Mouse (Mus musculus) E14TG2a.4 (cell line): Measurements from ENCODE around the gene Shq1.

ENCODE experiments used
- H3K27me3 ChIP-seq: 2 replicates; pipeline ENCODE4 v1.6.1; 2014; ENCODE audit warnings: low read length, control low read depth; ENCODE audit not compliant: insufficient read depth
- H3K36me3 ChIP-seq: 2 replicates; pipeline ENCODE4 v1.6.1; 2014; ENCODE audit warnings: low read length, control low read depth; ENCODE audit not compliant: insufficient read depth
- H3K4me1 ChIP-seq: replicated peaks from 2 replicates; pipeline ENCODE4 v1.6.1; 2014; ENCODE audit warnings: low read depth, low read length, control low read depth
- H3K4me3 ChIP-seq: replicated peaks from 2 replicates; pipeline ENCODE4 v1.5.1; 2014; ENCODE audit warnings: mild to moderate bottlenecking, low read length
- H3K9me3 ChIP-seq: 2 replicates; pipeline ENCODE4 v1.6.1; 2014; ENCODE audit warnings: low read length, control low read depth
- CTCF ChIP-seq: conservative IDR thresholded peaks from 2 replicates; pipeline ENCODE4 v1.5.1; 2014; ENCODE audit warnings: low read length
- NANOG ChIP-seq: IDR thresholded peaks from 2 replicates; pipeline ENCODE4 v1.6.1; 2014; ENCODE audit warnings: borderline replicate concordance, low read length, mixed read lengths
- POU5F1 ChIP-seq: IDR thresholded peaks from 2 replicates; pipeline ENCODE4 v1.6.1; 2014; ENCODE audit warnings: low read length, borderline replicate concordance

The Shq1 gene

DNA sequence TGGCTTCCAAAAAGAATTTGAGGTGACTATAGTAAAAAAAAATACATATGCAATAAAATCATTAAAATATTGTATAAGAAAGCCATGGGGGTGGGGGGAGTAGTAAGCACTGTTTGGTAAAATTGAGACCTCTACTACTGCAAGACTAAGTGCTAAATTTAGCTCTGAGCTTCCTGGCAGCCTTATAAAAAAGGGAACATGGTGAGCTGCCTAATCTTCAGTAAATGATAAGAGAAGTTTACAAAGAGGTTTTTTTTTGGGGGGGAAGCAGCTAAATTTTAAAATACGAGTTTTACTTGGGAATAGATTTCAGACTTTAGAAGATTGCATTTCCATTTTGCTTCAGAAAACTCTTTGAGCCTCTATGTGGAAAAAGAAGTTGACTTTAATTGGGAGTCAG is 37.3 kb upstream of the Shq1 start:
- H3K27me3 ChIP-seq: peaks cover 50% of the 10 kb centered on the region
- TF ChIP-seq POU5F1 (no peak), NANOG (no peak), CTCF (no peak)
- H3K4me1 ChIP-seq: peaks cover 19% of the 10 kb centered on the region
- no peak overlapping the region for H3K4me3 ChIP-seq
- peaks cover 5% of the 10 kb centered on the region; the same call in 1 of the 2 replicates for H3K9me3 ChIP-seq
- no peaks in the 10 kb centered on the region for H3K36me3 ChIP-seq

DNA sequence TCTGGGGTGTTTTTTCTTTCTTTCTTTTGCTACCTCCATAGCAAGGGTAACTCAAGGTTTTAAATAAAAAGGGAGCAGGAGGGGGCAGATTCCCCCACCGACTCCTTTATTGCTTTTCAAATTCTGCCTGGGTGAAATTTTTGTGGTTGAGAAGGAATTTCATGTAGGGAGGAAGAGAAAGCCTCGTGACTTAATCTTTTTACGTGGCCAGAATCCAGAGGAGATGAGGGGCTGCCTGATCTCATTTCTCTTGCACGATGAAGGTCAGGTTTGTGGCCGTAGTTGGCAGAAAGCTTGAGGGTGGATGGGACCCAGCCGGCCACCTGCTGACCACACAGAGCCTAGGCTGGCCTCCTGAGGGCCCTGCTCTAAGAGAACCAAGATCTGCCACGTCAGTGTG is 36.6 kb upstream of the Shq1 start:
- Histone ChIP-seq H3K4me3 (no peak overlapping the region), H3K4me1 (peaks cover 19% of the 10 kb centered on the region), H3K9me3 (no peaks in the 10 kb centered on the region), H3K27me3 (peaks cover 56% of the 10 kb centered on the region), H3K36me3 (no peaks in the 10 kb centered on the region)
- TF ChIP-seq CTCF: no peak
- TF ChIP-seq POU5F1: no peak
- TF ChIP-seq NANOG: no peak

DNA sequence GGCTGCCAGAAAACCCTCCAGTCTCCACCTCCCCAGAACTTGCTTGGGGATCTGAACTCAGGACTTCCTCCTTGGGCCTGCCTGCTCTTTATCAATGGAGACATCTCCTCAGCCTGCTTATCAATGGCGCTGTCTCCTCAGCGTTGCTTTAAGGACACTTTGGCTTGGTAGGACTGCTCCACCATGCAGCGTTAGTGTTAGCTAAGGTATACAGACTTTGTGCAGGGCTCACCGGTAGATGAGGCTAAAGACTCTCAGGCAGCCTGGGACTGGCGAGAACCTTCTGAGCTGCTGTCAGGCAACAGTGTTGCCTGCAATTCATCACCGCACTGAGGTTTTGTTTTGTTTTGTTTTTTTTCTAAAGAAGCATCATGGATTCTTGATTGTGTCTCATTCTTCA is 35.9 kb upstream of the Shq1 start:
- Histone ChIP-seq H3K27me3 (peaks cover 58% of the 10 kb centered on the region), H3K9me3 (no peaks in the 10 kb centered on the region), H3K4me3 (no peak overlapping the region), H3K36me3 (no peaks in the 10 kb centered on the region), H3K4me1 (peaks cover 19% of the 10 kb centered on the region)
- TF ChIP-seq NANOG: no peak

DNA sequence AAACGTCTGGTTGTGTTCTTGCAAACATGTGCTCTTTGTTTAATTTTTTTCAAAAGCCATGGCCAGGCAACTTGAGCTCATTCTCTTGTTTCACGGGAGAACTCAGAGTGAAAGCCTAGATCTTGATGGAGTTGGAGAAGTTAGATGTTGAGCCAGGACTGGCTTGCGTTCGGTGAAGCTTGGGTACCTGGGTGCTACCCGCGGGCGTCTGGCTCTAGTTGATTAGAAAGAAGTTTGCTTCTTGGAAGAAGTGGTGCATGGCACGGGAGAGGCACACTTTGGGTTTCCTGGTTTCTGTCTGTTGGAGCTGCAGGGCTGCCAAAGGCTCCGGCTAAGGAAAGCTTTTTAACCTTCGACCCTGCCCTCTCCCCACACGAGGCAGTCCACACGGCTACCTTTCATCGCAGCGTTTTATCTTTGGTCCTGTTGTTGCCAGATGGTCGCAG is 34.4 kb upstream of the Shq1 start:
- peaks cover 19% of the 10 kb centered on the region for H3K4me1 ChIP-seq
- no peaks in the 10 kb centered on the region for H3K36me3 ChIP-seq
- H3K27me3 ChIP-seq: peaks cover 61% of the 10 kb centered on the region
- H3K9me3 ChIP-seq: no peaks in the 10 kb centered on the region
- TF ChIP-seq NANOG (no peak), CTCF (no peak), POU5F1 (no peak)
- H3K4me3 ChIP-seq: peak overlapping the region; percentile 82

DNA sequence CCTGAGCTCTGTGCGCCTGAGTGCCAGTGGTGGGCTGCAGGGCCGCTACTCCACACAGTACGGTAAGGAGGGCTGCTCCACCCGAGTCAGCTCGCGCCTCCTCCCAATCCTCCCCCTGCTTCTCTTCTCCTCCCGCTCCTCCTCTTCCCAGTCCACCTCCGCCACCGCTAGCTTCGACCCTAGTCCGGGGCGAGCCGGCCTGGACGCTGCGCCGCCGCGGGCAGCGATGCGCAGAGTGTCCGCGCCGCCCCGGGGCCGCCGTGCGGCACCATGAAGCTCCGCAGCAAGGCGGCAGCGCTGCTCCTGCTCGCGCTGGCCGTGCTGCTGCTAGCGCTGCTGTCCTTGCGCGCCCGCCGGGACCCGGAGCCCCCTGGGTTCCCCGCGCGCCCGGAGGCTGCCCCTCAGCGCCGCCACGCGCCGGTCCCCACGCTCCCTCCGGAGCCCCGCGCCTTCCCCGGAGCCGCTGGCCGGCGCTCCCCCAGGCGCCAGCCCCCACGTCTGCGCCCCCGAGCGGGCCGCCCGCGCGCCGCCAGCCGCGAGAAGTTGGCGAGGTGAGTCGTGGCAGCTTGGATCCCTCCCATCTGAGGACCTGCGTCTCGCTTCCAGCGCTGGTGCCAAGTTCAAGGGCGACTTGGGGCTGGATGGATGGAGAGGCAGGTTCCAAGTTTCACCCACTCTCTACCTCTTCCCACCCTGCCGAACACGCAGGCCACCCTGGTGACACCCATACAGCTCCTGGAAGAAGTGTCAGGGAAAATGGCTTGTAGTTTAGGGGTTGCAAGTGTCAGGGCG is 33.8 kb upstream of the Shq1 start, which contains the start of gene Gxylt2:
Gxylt2 (plus strand) TSS at position 161 of the 792 bp plus-strand sequence.
- TF ChIP-seq CTCF (no peak), POU5F1 (no peak), NANOG (no peak)
- H3K4me1 ChIP-seq: peaks cover 19% of the 10 kb centered on the region
- peak within 1 kb of the TSS; percentile 82 for H3K4me3 ChIP-seq
- H3K9me3 ChIP-seq: no peaks in the 10 kb centered on the region
- no peaks in the 10 kb centered on the region for H3K36me3 ChIP-seq
- H3K27me3 ChIP-seq: peaks cover 61% of the 10 kb centered on the region

DNA sequence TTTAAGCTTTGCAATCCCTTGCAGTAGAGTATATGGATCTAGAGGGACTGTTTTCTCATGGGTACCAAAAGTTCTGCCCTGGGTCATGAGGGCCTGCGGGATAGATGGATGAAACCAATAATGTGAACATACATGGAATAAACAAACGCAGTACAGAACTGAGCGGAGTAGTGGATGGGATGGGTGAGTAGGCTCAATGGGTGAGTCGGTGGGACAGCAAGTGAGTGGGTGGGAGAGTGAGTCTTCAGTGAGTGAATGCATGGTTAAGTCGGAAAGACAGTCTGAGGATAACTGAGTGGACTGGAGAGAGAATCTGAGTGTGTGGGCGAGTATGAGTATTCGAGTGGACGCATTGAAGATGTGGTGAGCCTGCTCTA is 33.2 kb upstream of the Shq1 start:
- TF ChIP-seq CTCF (no peak), POU5F1 (no peak), NANOG (no peak)
- H3K4me3 ChIP-seq: peak overlapping the region; percentile 82
- H3K36me3 ChIP-seq: no peaks in the 10 kb centered on the region
- peaks cover 61% of the 10 kb centered on the region for H3K27me3 ChIP-seq
- no peaks in the 10 kb centered on the region for H3K9me3 ChIP-seq
- H3K4me1 ChIP-seq: peaks cover 13% of the 10 kb centered on the region

DNA sequence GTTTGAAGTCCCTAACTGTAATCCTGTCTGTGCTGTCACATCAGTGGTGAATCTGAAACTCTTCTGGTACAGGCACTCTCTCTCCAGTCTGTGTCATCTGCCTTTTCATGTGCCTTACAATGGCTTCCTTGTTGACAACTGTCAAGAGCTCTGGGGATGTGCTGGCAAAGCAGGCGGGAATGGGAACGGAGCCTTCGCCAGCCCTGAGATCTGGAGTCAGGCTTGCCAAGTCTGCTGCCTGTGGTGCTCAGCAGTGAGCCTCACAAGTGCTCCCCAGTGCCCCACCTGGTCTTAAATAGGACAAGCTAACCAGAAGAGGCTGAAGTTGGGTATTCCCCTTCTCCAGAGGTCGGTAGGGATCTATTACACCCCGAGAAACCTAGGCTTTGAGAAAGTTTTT is 29.8 kb upstream of the Shq1 start:
- no peaks in the 10 kb centered on the region for H3K9me3 ChIP-seq
- no peaks in the 10 kb centered on the region for H3K36me3 ChIP-seq
- no peak for TF ChIP-seq POU5F1
- TF ChIP-seq NANOG: no peak
- TF ChIP-seq CTCF: no peak
- peaks cover 34% of the 10 kb centered on the region for H3K27me3 ChIP-seq
- peaks cover 12% of the 10 kb centered on the region for H3K4me1 ChIP-seq
- H3K4me3 ChIP-seq: no peak overlapping the region

DNA sequence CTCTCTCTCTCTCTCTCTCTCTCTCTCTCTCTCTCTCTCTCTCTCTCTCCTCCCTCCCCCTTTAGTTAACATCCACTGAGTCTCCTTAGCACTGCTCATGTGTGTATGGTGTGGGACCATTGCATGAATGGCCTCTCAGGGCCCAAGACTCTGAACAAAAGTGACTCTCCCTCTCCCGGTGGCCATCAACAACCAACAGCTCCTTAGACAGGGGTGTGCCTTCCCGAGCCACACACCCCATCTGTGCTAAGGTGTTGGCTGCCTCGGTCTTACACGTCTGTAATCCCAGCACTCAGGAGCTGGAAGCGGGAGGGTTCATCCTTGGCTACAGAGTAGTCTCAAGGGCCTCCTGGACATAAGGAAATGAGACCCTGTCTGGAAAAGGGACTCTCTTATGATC is 29.0 kb upstream of the Shq1 start:
- no peak for TF ChIP-seq CTCF
- no peak for TF ChIP-seq POU5F1
- TF ChIP-seq NANOG: no peak
- Histone ChIP-seq H3K27me3 (peaks cover 26% of the 10 kb centered on the region), H3K9me3 (no peaks in the 10 kb centered on the region), H3K4me1 (peaks cover 4% of the 10 kb centered on the region; the same call in 1 of the 2 replicates), H3K4me3 (no peak overlapping the region), H3K36me3 (no peaks in the 10 kb centered on the region)

DNA sequence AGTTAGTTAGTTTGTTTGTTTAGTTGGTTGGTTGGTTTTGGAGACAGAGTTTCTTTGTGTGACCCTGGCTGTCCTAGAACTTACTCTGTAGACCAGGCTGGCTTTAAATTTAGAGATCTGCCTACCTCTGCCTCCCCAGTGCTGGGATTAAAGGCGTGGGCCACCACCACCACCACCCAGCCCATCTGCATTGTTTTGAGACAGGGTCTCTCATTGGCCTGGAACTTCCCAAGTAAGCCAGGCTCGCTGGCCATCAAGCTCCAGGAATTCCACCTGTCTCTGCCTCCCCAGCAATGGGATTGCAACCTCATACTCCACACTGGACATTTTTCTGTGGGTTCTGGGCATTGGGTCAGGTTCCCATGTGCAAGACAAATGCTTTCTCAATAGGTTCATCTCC is 15.4 kb upstream of the Shq1 start:
- Histone ChIP-seq H3K9me3 (no peaks in the 10 kb centered on the region), H3K27me3 (no peaks in the 10 kb centered on the region), H3K36me3 (no peaks in the 10 kb centered on the region), H3K4me1 (no peaks in the 10 kb centered on the region), H3K4me3 (no peak overlapping the region)
- TF ChIP-seq NANOG: no peak
- TF ChIP-seq CTCF: no peak
- TF ChIP-seq POU5F1: no peak
